Mouse (Mus musculus): ENCODE data around the gene Snx12.

DNA sequence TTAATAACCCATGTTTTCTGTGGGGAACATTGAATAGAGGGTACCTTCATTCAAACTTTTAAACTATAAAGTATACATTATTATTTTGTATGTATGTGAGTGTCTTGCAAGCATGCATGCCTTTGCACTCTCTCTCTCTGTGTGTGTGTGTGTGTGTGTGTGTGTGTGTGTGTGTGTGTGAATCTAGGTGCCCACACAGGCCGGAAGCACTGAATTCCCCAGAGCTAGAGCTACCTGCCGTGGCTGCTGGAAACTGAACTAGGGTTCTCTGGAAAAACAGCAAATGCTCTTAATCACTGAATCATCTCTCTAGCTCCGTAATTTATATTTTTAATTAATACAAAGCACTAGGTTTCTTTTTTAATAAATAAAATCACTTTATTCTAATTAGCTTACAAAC, 59.1 kb downstream of the Snx12 start:
- TF ChIP-seq CTCF (conservative IDR thresholded peaks at IDR 0.05; ENCODE audit: insufficient read depth, insufficient read length, low read depth, low read length), result no peak
- no peak for TF ChIP-seq POLR2A (IDR thresholded peaks at IDR 0.05; ENCODE audit: low read depth, low read length)

All from kidney, adult 2 months (tissue).